Mouse (Mus musculus) activated CD4-positive, CD25-positive, alpha-beta regulatory T cell, adult 4 months (primary cell): ENCODE measurements around the gene Gcnt4. TPM values are rescaled to one million over a fixed set of nuclear protein-coding genes. Genes with fewer than 3 reads are reported as not detected.
A peak's percentile ranks its signal among the peaks of the same experiment; 100 is the strongest.
"Not testable (repeated sequence)": the region's sequence is repeated elsewhere in the genome, so short reads cannot be mapped to it uniquely, and the experiment has no call there.

Experiments
- ATAC-seq: one replicate; pipeline ENCODE4 v1.8.0; 2017
- polyA plus RNA-seq, 2 experiments: library from polyadenylated mRNA; unstranded; fragments of 100-300 nt; shearing (Covaris generic); gene quantifications; one replicate each; pipeline ENCODE4 v1.2.1; 2017

The Gcnt4 gene
- polyA plus RNA-seq, result not detected

- ATAC-seq, result peak; percentile 40
Measured at GRCm38 (mm10) chr13:96923999-96924961, at the start of gene Gcnt4. Gcnt4 (plus strand) TSS chr13:96924689.

- ATAC-seq, result no peak
Measured at GRCm38 (mm10) chr13:96878220-96879057, 46.0 kb upstream of the Gcnt4 start.

GRCm38 (mm10) chr13:96884534-96884933, 40.0 kb upstream of the Gcnt4 start:
- ATAC-seq, result no peak

GRCm38 (mm10) chr13:96889985-96890384, 34.5 kb upstream of the Gcnt4 start:
- no peak for ATAC-seq

GRCm38 (mm10) chr13:96895144-96895543, 29.3 kb upstream of the Gcnt4 start:
- ATAC-seq, result no peak

- ATAC-seq, result no peak
Measured at GRCm38 (mm10) chr13:96906717-96907116, 17.8 kb upstream of the Gcnt4 start.

- no peak for ATAC-seq
Measured at GRCm38 (mm10) chr13:96911202-96911601, 13.3 kb upstream of the Gcnt4 start.

GRCm38 (mm10) chr13:96923134-96923533, 1.4 kb upstream of the Gcnt4 start:
- ATAC-seq, result not testable (repeated sequence)

- no peak for ATAC-seq
Measured at GRCm38 (mm10) chr13:96924985-96925745, 676 bp downstream of the Gcnt4 start.

- ATAC-seq, result no peak
Measured at GRCm38 (mm10) chr13:96925991-96926725, 1.7 kb downstream of the Gcnt4 start.

GRCm38 (mm10) chr13:96927781-96928180, 3.3 kb downstream of the Gcnt4 start:
- ATAC-seq, result no peak

- ATAC-seq, result no peak
Measured at GRCm38 (mm10) chr13:96928432-96929039, 4.0 kb downstream of the Gcnt4 start.

GRCm38 (mm10) chr13:96932745-96933144, 8.3 kb downstream of the Gcnt4 start:
- ATAC-seq, result no peak

- no peak for ATAC-seq
Measured at GRCm38 (mm10) chr13:96933367-96933766, 8.9 kb downstream of the Gcnt4 start.

- ATAC-seq, result no peak
Measured at GRCm38 (mm10) chr13:96936173-96936777, 11.8 kb downstream of the Gcnt4 start.

GRCm38 (mm10) chr13:96937059-96937558, 12.6 kb downstream of the Gcnt4 start:
- ATAC-seq, result no peak

- ATAC-seq, result no peak
Measured at GRCm38 (mm10) chr13:96939680-96940079, 15.2 kb downstream of the Gcnt4 start.

GRCm38 (mm10) chr13:96941481-96941880, 17.0 kb downstream of the Gcnt4 start:
- not testable (repeated sequence) for ATAC-seq

GRCm38 (mm10) chr13:96943571-96943970, 19.1 kb downstream of the Gcnt4 start:
- no peak for ATAC-seq

GRCm38 (mm10) chr13:96945748-96946147, 21.3 kb downstream of the Gcnt4 start:
- no peak for ATAC-seq

GRCm38 (mm10) chr13:96947722-96948121, 23.2 kb downstream of the Gcnt4 start:
- ATAC-seq, result no peak
